Mouse (Mus musculus) heart, adult 2 months (tissue): Measurements from ENCODE around the gene 1700025B11Rik. TPM values are rescaled to one million over a fixed set of nuclear protein-coding genes. Genes with fewer than 3 reads are reported as not detected.
A peak's percentile ranks its signal among the peaks of the same experiment; 100 is the strongest.
"Not testable (repeated sequence)": the region's sequence is repeated elsewhere in the genome, so short reads cannot be mapped to it uniquely, and the experiment has no call there.

Experiments used
- DNase-seq, 2 experiments: peaks; one replicate each; pipeline ENCODE4 v3.0.0; 2021
- H3K27ac ChIP-seq: fragments of 200-600 bp; 2 replicates; pipeline ENCODE4 v1.8.1; 2022
- H3K27me3 ChIP-seq: fragments of 200-500 bp; 2 replicates; pipeline ENCODE4 v1.6.1; 2012; ENCODE audit warnings: mild to moderate bottlenecking, low read length, inconsistent platforms, mixed read lengths; ENCODE audit not compliant: control insufficient read depth, insufficient read depth
- H3K36me3 ChIP-seq: fragments of 200-500 bp; 2 replicates; pipeline ENCODE4 v1.6.1; 2012; ENCODE audit warnings: low read length, inconsistent platforms; ENCODE audit not compliant: control insufficient read depth, insufficient read depth
- H3K4me1 ChIP-seq: fragments of 200-500 bp; 2 replicates; pipeline ENCODE4 v1.6.1; 2011; ENCODE audit warnings: low read length; ENCODE audit not compliant: control insufficient read depth, insufficient read depth
- H3K4me3 ChIP-seq: fragments of 200-600 bp; 2 replicates; pipeline ENCODE4 v1.8.1; 2022
- H3K79me2 ChIP-seq: fragments of 200-500 bp; replicated peaks from 2 replicates; pipeline ENCODE4 v1.6.1; 2012; ENCODE audit warnings: mild to moderate bottlenecking, inconsistent platforms, low read length, moderate library complexity, mixed read lengths; ENCODE audit not compliant: control insufficient read depth, insufficient read depth
- H3K9ac ChIP-seq: fragments of 200-500 bp; 2 replicates; pipeline ENCODE4 v1.6.1; 2012; ENCODE audit warnings: low read depth, mild to moderate bottlenecking, control low read depth, inconsistent platforms, low read length, mixed read lengths
- CTCF ChIP-seq: fragments of 200-600 bp; IDR thresholded peaks from 2 replicates; pipeline ENCODE4 v1.8.1; 2022; ENCODE audit warnings: antibody characterized with exemption, mild to moderate bottlenecking, moderate library complexity
- EP300 ChIP-seq: fragments of 200-500 bp; IDR thresholded peaks from 2 replicates; pipeline ENCODE4 v1.6.1; 2011; ENCODE audit warnings: low read depth, low read length, control low read depth; ENCODE audit not compliant: insufficient read depth
- POLR2A ChIP-seq: fragments of 200-500 bp; IDR thresholded peaks from 2 replicates; pipeline ENCODE4 v1.6.1; 2011; ENCODE audit warnings: mild to moderate bottlenecking, low read depth, low read length, control low read depth; ENCODE audit not compliant: insufficient read depth
- WGBS: fragments of 180-500 bp; shearing (Covaris S2); methylation state at CpG from one replicate; pipeline ENCODE4 v1.1.7; 2018; 5-methylcytosine and 5-hydroxymethylcytosine counted together
- intact Hi-C: fragments of 180-260 bp; cut with DNase I; formaldehyde crosslinking; loops from one replicate; pipeline ENCODE4 v1.15.1; 2025
- polyA plus RNA-seq: library from polyadenylated mRNA; depleted of rRNA; stranded (reverse); fragments of >200 nt; gene quantifications from 2 replicates; pipeline ENCODE4 v1.2.3, GENCODE M21; 2012; rRNA removed
- total RNA-seq, 2 experiments: library from RNA; stranded (reverse); gene quantifications; 2 replicates each; pipeline ENCODE4 v1.2.3; 2021

1700025B11Rik gene
- total and polyA plus RNA-seq, 3 experiments, result not detected

- intact Hi-C loops, result no loop called here
- H3K79me2 ChIP-seq, result no peaks in the 10 kb centered on the region
- no peaks in the 10 kb centered on the region for H3K4me1 ChIP-seq
- H3K36me3 ChIP-seq, result no peaks in the 10 kb centered on the region
- H3K27ac ChIP-seq, result no peak overlapping the region
- TF ChIP-seq CTCF (peak; percentile 65), POLR2A (no peak), EP300 (no peak)
- H3K27me3 ChIP-seq, result no peaks in the 10 kb centered on the region
- no peak overlapping the region for H3K4me3 ChIP-seq
- no peak overlapping the region for H3K9ac ChIP-seq
- DNase-seq, result no peak
Observed at GRCm38 (mm10) chr15:77563219-77563618, 1.5 kb upstream of the 1700025B11Rik start.

GRCm38 (mm10) chr15:77539221-77539620 lies 22.5 kb downstream of the 1700025B11Rik start:
- not testable (repeated sequence) for DNase-seq, H3K27me3 ChIP-seq, H3K79me2 ChIP-seq, H3K27ac ChIP-seq, H3K4me1 ChIP-seq, H3K9ac ChIP-seq, H3K36me3 ChIP-seq, H3K4me3 ChIP-seq
- WGBS, result 21% methylated on average over 1 of the region's 1 CpGs
- intact Hi-C loops, result loop anchor here (10.0 kb wide), 1 partner anchor 76 kb away; no protein-coding TSS in a partner anchor

GRCm38 (mm10) chr15:77533216-77533615 lies 28.5 kb downstream of the 1700025B11Rik start, which contains the start of gene Apol7c:
Gene Apol7c (minus strand): TSS chr15:77533316.
- DNase-seq, result no peak
- Histone ChIP-seq H3K27ac (no peak within 1 kb of the TSS), H3K79me2 (no peaks in the 10 kb centered on the region), H3K4me3 (no peak within 1 kb of the TSS), H3K27me3 (no peaks in the 10 kb centered on the region), H3K4me1 (no peaks in the 10 kb centered on the region; the same call in 1 of the 2 replicates), H3K9ac (no peak within 1 kb of the TSS), H3K36me3 (no peaks in the 10 kb centered on the region)
- intact Hi-C loops, result loop anchor here (10.0 kb wide), 1 partner anchor 82 kb away; no protein-coding TSS in a partner anchor
- TF ChIP-seq CTCF (no peak), EP300 (no peak), POLR2A (no peak)

- not testable (repeated sequence) for H3K4me1 ChIP-seq, H3K27me3 ChIP-seq, H3K36me3 ChIP-seq, H3K27ac ChIP-seq, H3K9ac ChIP-seq, H3K79me2 ChIP-seq, H3K4me3 ChIP-seq
- TF ChIP-seq CTCF, result peak; percentile 66
- 0 out of 2 replicates have a peak, but pooled peaks have one; percentile 25 for TF ChIP-seq EP300
- DNase-seq, result peak; percentile 68 to 84
- intact Hi-C loops, result loop anchor here (2.0 kb wide), 2 partner anchors 107 to 161 kb away; no protein-coding TSS in a partner anchor
- WGBS, result 13% methylated on average over 6 of the region's 6 CpGs
Observed at GRCm38 (mm10) chr15:77523186-77523843, 38.4 kb downstream of the 1700025B11Rik start.

- DNase-seq, intact Hi-C loops, H3K4me3 ChIP-seq, H3K9ac ChIP-seq, H3K27me3 ChIP-seq, H3K27ac ChIP-seq, H3K79me2 ChIP-seq, H3K36me3 ChIP-seq, H3K4me1 ChIP-seq: not testable (repeated sequence)
- 57% methylated on average over 4 of the region's 4 CpGs for WGBS
Observed at GRCm38 (mm10) chr15:77520596-77520995, 41.1 kb downstream of the 1700025B11Rik start.

Other genes with a start within 250 kb of the 1700025B11Rik start
- under 1 TPM in 1 of 2 experiments, not detected in 1; 0.13 TPM for gene Apol7a, start 162.8 kb downstream of the 1700025B11Rik start, total RNA-seq
- 0.23 and 0.29 TPM in 2 replicates for gene Apol7a, start 162.8 kb downstream of the 1700025B11Rik start, polyA plus RNA-seq
- under 1 TPM; 0.27 to 0.39 TPM for gene Apol9a, start 150.8 kb downstream of the 1700025B11Rik start, total RNA-seq
- gene Apol9a, start 150.8 kb downstream of the 1700025B11Rik start, polyA plus RNA-seq, result 0.73 and 1.00 TPM in 2 replicates
- gene Apol7b, start 114.4 kb downstream of the 1700025B11Rik start, total RNA-seq, result under 1 TPM; 0.21 to 0.43 TPM
- gene Apol7b, start 114.4 kb downstream of the 1700025B11Rik start, polyA plus RNA-seq, result 0.10 TPM in 1 of 2 replicates, not detected in the other
- gene Apol10a, start 84.8 kb downstream of the 1700025B11Rik start, total RNA-seq, result under 1 TPM in 1 of 2 experiments, not detected in 1; 0.07 TPM
- not detected in 2 replicates for gene Apol10a, start 84.8 kb downstream of the 1700025B11Rik start, polyA plus RNA-seq
- gene Apol11a, start 53.6 kb downstream of the 1700025B11Rik start, total RNA-seq, result not detected
- not detected in 2 replicates for gene Apol11a, start 53.6 kb downstream of the 1700025B11Rik start, polyA plus RNA-seq
- not detected for gene Apol7c, start 28.6 kb downstream of the 1700025B11Rik start, total RNA-seq
- gene Apol7c, start 28.6 kb downstream of the 1700025B11Rik start, polyA plus RNA-seq, result 0.12 TPM in 1 of 2 replicates, not detected in the other
- 1 to 10 TPM; 1.3 to 3.0 TPM for gene Apol10b, start 34.2 kb upstream of the 1700025B11Rik start, total RNA-seq
- 1.9 and 2.8 TPM in 2 replicates for gene Apol10b, start 34.2 kb upstream of the 1700025B11Rik start, polyA plus RNA-seq
- not detected for gene Gm36245, start 37.4 kb upstream of the 1700025B11Rik start, total RNA-seq
- gene Gm36245, start 37.4 kb upstream of the 1700025B11Rik start, polyA plus RNA-seq, result 0.45 TPM in 1 of 2 replicates, not detected in the other
- gene Apol11b, start 81.4 kb upstream of the 1700025B11Rik start, total RNA-seq, result 1 to 10 TPM; 1.3 to 8.1 TPM
- 0.26 and 6.2 TPM in 2 replicates for gene Apol11b, start 81.4 kb upstream of the 1700025B11Rik start, polyA plus RNA-seq
- gene Apol7e, start 137.0 kb upstream of the 1700025B11Rik start, total RNA-seq, result under 1 TPM in 1 of 2 experiments, not detected in 1; 0.48 TPM
- gene Apol7e, start 137.0 kb upstream of the 1700025B11Rik start, polyA plus RNA-seq, result 0.23 and 0.43 TPM in 2 replicates
- not detected for gene Apol9b, start 167.1 kb upstream of the 1700025B11Rik start, total RNA-seq
- gene Apol9b, start 167.1 kb upstream of the 1700025B11Rik start, polyA plus RNA-seq, result 0.53 and 1.7 TPM in 2 replicates
- gene Apol8, start 195.1 kb upstream of the 1700025B11Rik start, total RNA-seq, result under 1 TPM in 1 of 2 experiments, not detected in 1; 0.55 TPM
- gene Apol8, start 195.1 kb upstream of the 1700025B11Rik start, polyA plus RNA-seq, result 0.06 TPM in 1 of 2 replicates, not detected in the other